Mouse (Mus musculus): ENCODE results near the gene Asb18. TPM values are rescaled to one million over a fixed set of nuclear protein-coding genes. Genes with fewer than 3 reads are reported as not detected.

Gene Asb18
- total and polyA plus RNA-seq, 2 experiments from 2014 or later = 0.49 to 1.2 TPM

DNA sequence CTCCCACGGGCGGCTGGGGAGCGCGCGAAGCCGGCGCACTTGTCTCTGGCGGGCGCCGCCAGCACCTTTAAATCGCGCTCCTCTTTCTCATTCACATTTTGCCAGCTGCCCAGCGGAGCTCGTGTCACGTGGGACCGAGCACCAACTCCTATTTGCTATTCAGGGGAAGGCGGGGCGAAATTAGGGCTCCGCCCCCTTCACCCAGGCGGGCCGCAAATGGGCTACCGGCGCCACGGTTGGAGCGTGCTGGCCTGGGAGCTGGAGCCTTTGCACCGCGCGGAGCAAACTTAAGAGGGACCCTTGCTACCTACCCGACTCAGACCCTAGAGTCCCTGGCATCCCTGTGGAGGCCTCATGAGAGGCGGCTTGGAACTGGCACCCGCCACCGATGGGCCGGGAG is 83.3 kb downstream of the Asb18 start, which contains the start of gene Gbx2:
Gbx2 (minus strand) TSS at position 60 of the 400 bp plus-strand sequence.
- Histone ChIP-seq H3K27ac (peak within 1 kb of the TSS; percentile 48; the same call in 1 of the 2 replicates), H3K36me3 (ENCODE audit: insufficient read depth, low read length) (no peaks in the 10 kb centered on the region), H3K4me2 (ENCODE audit: low read depth, low read length) (peak within 1 kb of the TSS; percentile 57), H3K4me3 (ENCODE audit: low read length) (peak within 1 kb of the TSS; percentile 43), H3K9me3 (ENCODE audit: low read length) (no peaks in the 10 kb centered on the region), H3K27me3 (ENCODE audit: insufficient read depth, low read length) (peaks cover 61% of the 10 kb centered on the region), H3K9ac (replicated peaks; ENCODE audit: low read length) (peak within 1 kb of the TSS; percentile 49), H3K4me1 (ENCODE audit: insufficient read depth, low read length) (0 out of 2 replicates have a peak, but pooled peaks cover 6% of the 10 kb centered on the region)
- TF ChIP-seq CTCF (IDR thresholded peaks at IDR 0.05; ENCODE audit: low read depth) = no peak
- peak; percentile 88 for DNase-seq (ENCODE audit: low spot score)
- under 1% methylated on average over 33 of the region's 33 CpGs for WGBS
- ATAC-seq = peak; percentile 69

DNA sequence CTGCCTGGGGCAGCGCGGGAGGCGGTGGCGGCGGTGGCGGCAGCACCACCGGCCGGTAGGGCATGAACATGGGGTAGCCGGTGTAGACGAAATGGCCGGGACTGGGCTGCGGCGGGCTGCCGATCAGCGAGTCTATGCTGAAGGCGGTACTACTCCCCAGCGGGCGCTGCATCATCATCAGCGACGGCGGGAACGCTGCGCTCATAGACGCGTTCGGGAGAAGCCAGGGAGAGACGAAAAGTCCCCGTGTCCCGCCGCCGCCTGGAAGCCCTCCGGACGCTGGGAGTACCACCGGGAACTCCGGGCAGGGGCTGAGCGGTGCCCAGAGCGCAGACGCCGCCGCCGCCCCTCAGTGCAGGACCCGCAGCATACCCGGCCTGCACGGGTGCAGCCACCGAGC is 83.9 kb downstream of the Asb18 start:
- peak; percentile 3; the same call in 1 of the 2 replicates for ATAC-seq
- TF ChIP-seq CTCF (IDR thresholded peaks at IDR 0.05; ENCODE audit: low read depth) = no peak
- peaks cover 61% of the 10 kb centered on the region; the same call in 1 of the 2 replicates for H3K27me3 ChIP-seq (ENCODE audit: insufficient read depth, low read length)

DNA sequence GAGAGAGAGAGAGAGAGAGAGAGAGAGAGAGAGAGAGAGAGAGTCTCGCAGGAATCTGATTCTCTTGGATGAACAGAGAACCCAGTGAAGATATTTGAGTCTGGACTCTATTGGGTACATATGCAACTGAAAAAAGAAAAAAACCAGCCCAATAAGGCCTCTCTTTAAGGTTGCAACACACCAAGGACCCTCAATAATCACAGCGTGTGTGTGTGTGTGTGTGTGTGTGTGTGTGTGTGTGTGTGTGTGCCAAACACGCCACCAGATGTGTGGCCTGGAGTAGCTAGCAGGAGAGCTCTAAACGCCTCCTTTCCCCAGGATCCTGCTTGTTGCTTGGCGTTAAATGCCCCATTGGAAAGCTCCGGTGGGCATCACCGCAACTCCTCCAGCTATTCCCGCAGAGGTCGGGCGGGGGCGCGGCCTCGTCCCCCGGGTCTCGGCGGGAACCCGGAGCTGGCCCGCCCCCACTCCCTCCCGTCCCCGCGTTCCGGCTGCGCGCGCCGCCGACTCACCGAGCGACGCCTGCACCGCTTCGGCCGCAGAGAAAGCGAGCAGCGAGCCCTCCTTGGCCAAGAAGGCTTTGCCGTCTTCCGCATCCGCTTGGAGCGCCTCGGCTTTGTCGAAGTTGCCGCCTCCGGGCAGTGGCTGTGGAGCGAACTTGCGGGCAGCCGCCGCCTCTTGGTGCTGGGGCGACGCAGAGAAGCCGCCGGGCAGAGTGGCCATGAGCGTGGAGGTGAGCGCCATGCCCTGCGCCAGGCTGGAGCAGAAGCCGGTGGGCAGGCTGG is 84.6 kb downstream of the Asb18 start:
- Histone ChIP-seq H3K4me2 (ENCODE audit: low read depth, low read length) (peak overlapping the region; percentile 57), H3K36me3 (ENCODE audit: insufficient read depth, low read length) (no peaks in the 10 kb centered on the region), H3K27me3 (ENCODE audit: insufficient read depth, low read length) (peaks cover 59% of the 10 kb centered on the region), H3K27ac (peak overlapping the region; percentile 48; the same call in 1 of the 2 replicates), H3K4me3 (ENCODE audit: low read length) (peak overlapping the region; percentile 43), H3K4me1 (ENCODE audit: insufficient read depth, low read length) (0 out of 2 replicates have a peak, but pooled peaks cover 6% of the 10 kb centered on the region), H3K9ac (replicated peaks; ENCODE audit: low read length) (peak overlapping the region; percentile 49), H3K9me3 (ENCODE audit: low read length) (no peaks in the 10 kb centered on the region)
- under 1% methylated on average over 52 of the region's 55 CpGs for WGBS
- no peak for ATAC-seq
- no peak for TF ChIP-seq CTCF (IDR thresholded peaks at IDR 0.05; ENCODE audit: low read depth)
- DNase-seq (ENCODE audit: low spot score) = peak; percentile 34

More for the DNA sequence above, 83.9 kb downstream of the Asb18 start:
- H3K4me1 ChIP-seq (ENCODE audit: insufficient read depth, low read length) = 0 out of 2 replicates have a peak, but pooled peaks cover 6% of the 10 kb centered on the region
- peak overlapping the region; percentile 57 for H3K4me2 ChIP-seq (ENCODE audit: low read depth, low read length)
- peak overlapping the region; percentile 43 for H3K4me3 ChIP-seq (ENCODE audit: low read length)
- WGBS = 2% methylated on average over 27 of the region's 45 CpGs
- no peaks in the 10 kb centered on the region for H3K36me3 ChIP-seq (ENCODE audit: insufficient read depth, low read length)
- H3K27ac ChIP-seq = peak overlapping the region; percentile 48; the same call in 1 of the 2 replicates
- peak overlapping the region; percentile 49 for H3K9ac ChIP-seq (replicated peaks; ENCODE audit: low read length)
- H3K9me3 ChIP-seq (ENCODE audit: low read length) = no peaks in the 10 kb centered on the region
- peak; percentile 32 for DNase-seq (ENCODE audit: low spot score)

- Histone ChIP-seq H3K27me3 (ENCODE audit: insufficient read depth, low read length) (peaks cover 60% of the 10 kb centered on the region), H3K9me3 (ENCODE audit: low read length) (no peaks in the 10 kb centered on the region), H3K27ac (no peak overlapping the region), H3K4me1 (ENCODE audit: insufficient read depth, low read length) (peaks cover 6% of the 10 kb centered on the region; the same call in 1 of the 2 replicates), H3K4me3 (ENCODE audit: low read length) (peak overlapping the region; percentile 43), H3K9ac (replicated peaks; ENCODE audit: low read length) (0 out of 2 replicates have a peak overlapping the region, but pooled peaks have one; percentile 1), H3K4me2 (ENCODE audit: low read depth, low read length) (peak overlapping the region; percentile 57), H3K36me3 (ENCODE audit: insufficient read depth, low read length) (no peaks in the 10 kb centered on the region)
- 0 out of 2 replicates have a peak, but pooled peaks have one; percentile 9 for ATAC-seq
- DNase-seq (ENCODE audit: low spot score) = peak; percentile 46
- no peak for TF ChIP-seq CTCF (IDR thresholded peaks at IDR 0.05; ENCODE audit: low read depth)
- 5% methylated on average over 6 of the region's 6 CpGs for WGBS
Observed at GRCm38 (mm10) chr1:89929181-89929580, 85.3 kb downstream of the Asb18 start.

GRCm38 (mm10) chr1:89928676-89929075 is 85.8 kb downstream of the Asb18 start:
- Histone ChIP-seq H3K9me3 (ENCODE audit: low read length) (no peaks in the 10 kb centered on the region), H3K27me3 (ENCODE audit: insufficient read depth, low read length) (peaks cover 62% of the 10 kb centered on the region), H3K9ac (replicated peaks; ENCODE audit: low read length) (0 out of 2 replicates have a peak overlapping the region, but pooled peaks have one; percentile 1), H3K27ac (no peak overlapping the region), H3K4me2 (ENCODE audit: low read depth, low read length) (peak overlapping the region; percentile 57), H3K4me3 (ENCODE audit: low read length) (peak overlapping the region; percentile 43), H3K36me3 (ENCODE audit: insufficient read depth, low read length) (no peaks in the 10 kb centered on the region), H3K4me1 (ENCODE audit: insufficient read depth, low read length) (peaks cover 6% of the 10 kb centered on the region; the same call in 1 of the 2 replicates)
- no peak for DNase-seq (ENCODE audit: low spot score)
- no peak for ATAC-seq
- no peak for TF ChIP-seq CTCF (IDR thresholded peaks at IDR 0.05; ENCODE audit: low read depth)
- WGBS = 10% methylated on average over 25 of the region's 25 CpGs

DNA sequence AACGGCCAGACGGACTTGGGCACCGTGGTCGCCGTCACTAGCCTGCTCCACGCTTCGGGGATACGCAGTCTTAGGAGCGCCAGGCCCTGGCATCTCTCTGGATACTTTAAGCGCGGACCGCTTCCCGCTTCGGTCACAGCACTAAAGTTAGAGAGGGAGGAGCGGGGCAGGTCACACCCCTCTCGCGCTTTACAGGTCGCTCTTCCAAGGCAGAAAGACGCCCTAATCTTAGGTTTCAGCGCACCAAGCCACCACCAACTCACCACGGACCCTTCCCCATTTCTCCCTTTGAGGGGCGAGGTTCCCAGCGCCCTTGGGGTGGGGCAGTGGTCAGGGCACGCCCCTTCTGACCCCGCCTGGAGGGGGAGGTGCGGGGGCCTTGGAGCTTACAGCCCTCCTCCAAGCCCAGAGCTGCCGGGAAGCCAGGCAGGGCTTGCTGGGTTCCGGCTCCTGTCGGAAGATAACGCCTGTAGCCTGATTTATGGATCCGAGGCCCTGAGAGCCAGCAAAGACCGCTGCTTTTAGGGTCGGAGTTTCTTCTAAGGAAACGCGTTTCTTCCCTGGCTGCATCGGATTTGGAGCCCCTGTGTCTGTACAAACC is 87.3 kb downstream of the Asb18 start:
- Histone ChIP-seq H3K9ac (replicated peaks; ENCODE audit: low read length) (no peak overlapping the region), H3K4me3 (ENCODE audit: low read length) (peak overlapping the region; percentile 25), H3K27me3 (ENCODE audit: insufficient read depth, low read length) (peaks cover 54% of the 10 kb centered on the region), H3K4me1 (ENCODE audit: insufficient read depth, low read length) (peaks cover 15% of the 10 kb centered on the region; the same call in 1 of the 2 replicates), H3K4me2 (ENCODE audit: low read depth, low read length) (peak overlapping the region; percentile 57), H3K9me3 (ENCODE audit: low read length) (no peaks in the 10 kb centered on the region), H3K36me3 (ENCODE audit: insufficient read depth, low read length) (no peaks in the 10 kb centered on the region), H3K27ac (no peak overlapping the region)
- 5% methylated on average over 36 of the region's 36 CpGs for WGBS
- TF ChIP-seq CTCF (IDR thresholded peaks at IDR 0.05; ENCODE audit: low read depth) = no peak
- DNase-seq (ENCODE audit: low spot score) (peak; percentile 5), ATAC-seq (no peak)

All from hindbrain, postnatal 0 days (tissue).